Mouse (Mus musculus) bone marrow, adult 2 months (tissue): Measurements from ENCODE around the gene Cnksr3. TPM values are rescaled to one million over a fixed set of nuclear protein-coding genes. Genes with fewer than 3 reads are reported as not detected.

Experiments used
- H3K27ac ChIP-seq: fragments of 200-500 bp; 2 replicates; pipeline ENCODE4 v1.5.1; 2012; ENCODE audit warnings: low read depth, mild to moderate bottlenecking, control low read depth, inconsistent platforms, low read length; ENCODE audit not compliant: control insufficient read depth, poor library complexity, insufficient read depth
- H3K4me1 ChIP-seq: fragments of 200-500 bp; 2 replicates; pipeline ENCODE4 v1.6.1; 2011; ENCODE audit warnings: low read length; ENCODE audit not compliant: control insufficient read depth, insufficient read depth
- H3K4me3 ChIP-seq: fragments of 200-500 bp; replicated peaks from 2 replicates; pipeline ENCODE3; 2011; ENCODE audit warnings: mild to moderate bottlenecking, low read depth, low read length, control low read depth; ENCODE audit not compliant: control insufficient read depth
- CTCF ChIP-seq: fragments of 200-500 bp; IDR thresholded peaks from 2 replicates; pipeline ENCODE4 v1.5.1; 2011; ENCODE audit warnings: low read length, control low read depth; ENCODE audit not compliant: control insufficient read depth, insufficient read depth
- POLR2A ChIP-seq: fragments of 200-500 bp; IDR thresholded peaks from 2 replicates; pipeline ENCODE4 v1.6.1; 2011; ENCODE audit warnings: low read depth, mild to moderate bottlenecking, control low read depth, low read length, borderline replicate concordance; ENCODE audit not compliant: control insufficient read depth
- WGBS: fragments of 180-500 bp; shearing (Covaris S2); methylation state at CpG from one replicate; pipeline ENCODE4 v1.1.7; 2018; 5-methylcytosine and 5-hydroxymethylcytosine counted together
- polyA plus RNA-seq: library from polyadenylated mRNA; stranded (reverse); fragments of >200 nt; gene quantifications from 2 replicates; pipeline ENCODE4 v1.2.4, GENCODE M21; 2011; ENCODE audit warnings: low replicate concordance; ENCODE audit not compliant: missing spikeins, insufficient read depth, insufficient read length

Gene Cnksr3
- polyA plus RNA-seq, 1 experiment, result 4.6 TPM

- Histone ChIP-seq H3K4me1 (no peaks in the 10 kb centered on the region; the same call in 1 of the 2 replicates), H3K4me3 (no peak overlapping the region), H3K27ac (no peak overlapping the region)
- TF ChIP-seq POLR2A (no peak), CTCF (no peak)
- 38% methylated on average over 3 of the region's 3 CpGs for WGBS
Measured at GRCm38 (mm10) chr10:7204953-7205352, 7.1 kb downstream of the Cnksr3 start.

- no peak overlapping the region for H3K4me3 ChIP-seq
- no peak overlapping the region for H3K27ac ChIP-seq
- 85% methylated on average over 9 of the region's 9 CpGs for WGBS
- no peaks in the 10 kb centered on the region; the same call in 1 of the 2 replicates for H3K4me1 ChIP-seq
- TF ChIP-seq CTCF, result no peak
- no peak for TF ChIP-seq POLR2A
Measured at GRCm38 (mm10) chr10:7202576-7202975, 9.5 kb downstream of the Cnksr3 start.

GRCm38 (mm10) chr10:7200665-7201064, 11.4 kb downstream of the Cnksr3 start:
- no peaks in the 10 kb centered on the region; the same call in 1 of the 2 replicates for H3K4me1 ChIP-seq
- H3K4me3 ChIP-seq, result no peak overlapping the region
- 89% methylated on average over 7 of the region's 7 CpGs for WGBS
- no peak overlapping the region for H3K27ac ChIP-seq
- no peak for TF ChIP-seq CTCF
- no peak for TF ChIP-seq POLR2A

- Histone ChIP-seq H3K27ac (no peak overlapping the region), H3K4me3 (no peak overlapping the region), H3K4me1 (no peaks in the 10 kb centered on the region)
- TF ChIP-seq POLR2A (no peak), CTCF (no peak)
Measured at GRCm38 (mm10) chr10:7198201-7198600, 13.8 kb downstream of the Cnksr3 start.

GRCm38 (mm10) chr10:7197733-7198132, 14.3 kb downstream of the Cnksr3 start:
- Histone ChIP-seq H3K4me1 (no peaks in the 10 kb centered on the region), H3K27ac (no peak overlapping the region), H3K4me3 (no peak overlapping the region)
- 68% methylated on average over 6 of the region's 6 CpGs for WGBS
- TF ChIP-seq POLR2A (no peak), CTCF (no peak)

GRCm38 (mm10) chr10:7196668-7197400, 15.2 kb downstream of the Cnksr3 start:
- Histone ChIP-seq H3K4me1 (no peaks in the 10 kb centered on the region), H3K4me3 (no peak overlapping the region), H3K27ac (no peak overlapping the region)
- 82% methylated on average over 8 of the region's 8 CpGs for WGBS
- no peak for TF ChIP-seq POLR2A
- no peak for TF ChIP-seq CTCF

GRCm38 (mm10) chr10:7195927-7196326, 16.1 kb downstream of the Cnksr3 start:
- H3K27ac ChIP-seq, result no peak overlapping the region
- no peak overlapping the region for H3K4me3 ChIP-seq
- WGBS, result 72% methylated on average over 6 of the region's 6 CpGs
- TF ChIP-seq CTCF (no peak), POLR2A (no peak)
- H3K4me1 ChIP-seq, result no peaks in the 10 kb centered on the region

- 79% methylated on average over 9 of the region's 9 CpGs for WGBS
- Histone ChIP-seq H3K4me1 (no peaks in the 10 kb centered on the region), H3K27ac (no peak overlapping the region), H3K4me3 (no peak overlapping the region)
- TF ChIP-seq POLR2A, result no peak
- TF ChIP-seq CTCF, result no peak
Measured at GRCm38 (mm10) chr10:7191721-7192413, 20.2 kb downstream of the Cnksr3 start.

GRCm38 (mm10) chr10:7189194-7189593, 22.8 kb downstream of the Cnksr3 start:
- whole genome bisulfite sequencing, result 33% methylated on average over 6 of the region's 6 CpGs
- TF ChIP-seq CTCF (no peak), POLR2A (no peak)
- no peaks in the 10 kb centered on the region for H3K4me1 ChIP-seq
- no peak overlapping the region for H3K27ac ChIP-seq
- H3K4me3 ChIP-seq, result no peak overlapping the region
